8 mouse cellular contexts compared by ENCODE assay signal in the genomic region with DNA sequence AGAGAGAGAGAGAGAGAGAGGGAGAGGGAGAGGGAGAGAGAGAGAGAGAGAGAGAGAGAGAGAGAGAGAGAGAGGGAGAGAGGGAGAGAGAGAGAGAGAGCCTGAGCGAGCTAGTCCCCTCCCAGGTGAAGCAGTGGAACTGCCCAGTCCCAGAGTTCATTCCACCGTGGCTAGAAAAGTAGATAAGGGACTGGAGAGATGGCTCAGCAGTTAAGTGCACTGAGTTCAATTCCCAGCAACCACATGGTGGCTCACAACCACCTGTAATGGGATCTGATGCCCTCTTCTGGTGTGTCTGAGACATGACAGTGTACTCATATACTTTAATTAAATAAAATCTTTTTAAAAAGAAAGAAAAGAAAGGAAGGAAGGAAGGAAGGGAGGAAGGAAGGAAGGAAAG. TPM values are rescaled to one million over a fixed set of nuclear protein-coding genes. Genes with fewer than 3 reads are reported as not detected.
"Had no signal": no experiment of that assay in that cellular context is flagged by ENCODE, and none has a peak within 500 bp of the region (broad histone marks: within the 10 kb centered on the region; RNA-seq: fewer than 3 reads in every experiment).

No protein-coding gene starts in this region.

RNA-seq across cellular contexts. Expression of gene Tcap, which starts 1.2 kb away (rescaled TPM):
- total RNA-seq: midbrain, postnatal 0 days had no signal
- polyA plus RNA-seq: midbrain, embryonic 10.5 days; midbrain, embryonic 14.5 days; midbrain, postnatal 0 days; thymus, postnatal 0 days had no signal

RNA-seq across cellular contexts. Expression of gene Pnmt, which starts 3.8 kb away (rescaled TPM):
- total RNA-seq: layer of hippocampus, postnatal 25 days; liver, adult 2 months had no signal
- polyA plus RNA-seq: liver, adult 2 months; liver, embryonic 13.5 days; midbrain, embryonic 10.5 days; stomach, embryonic 14.5 days had no signal
